Mouse (Mus musculus) neutrophil, adult 5-6 weeks (primary cell): ENCODE results near the gene Ccdc50. TPM values are rescaled to one million over a fixed set of nuclear protein-coding genes. Genes with fewer than 3 reads are reported as not detected.

Source experiments
- ATAC-seq: fragments of 151-379, 151-347 bp; 2 replicates; pipeline ENCODE4 v1.8.0; 2017; ENCODE audit warnings: mild to moderate bottlenecking, moderate TSS enrichment; ENCODE audit not compliant: insufficient number of reproducible peaks, poor library complexity, low FRiP score, severe bottlenecking; ENCODE audit errors: extremely low read depth
- total RNA-seq: library from RNA; stranded (forward); fragments of 200-1000 nt; gene quantifications from 2 replicates; pipeline ENCODE4 v1.2.3, GENCODE M21; 2017

Gene Ccdc50
- total RNA-seq, 1 experiment from 2014 or later: 156 TPM

DNA sequence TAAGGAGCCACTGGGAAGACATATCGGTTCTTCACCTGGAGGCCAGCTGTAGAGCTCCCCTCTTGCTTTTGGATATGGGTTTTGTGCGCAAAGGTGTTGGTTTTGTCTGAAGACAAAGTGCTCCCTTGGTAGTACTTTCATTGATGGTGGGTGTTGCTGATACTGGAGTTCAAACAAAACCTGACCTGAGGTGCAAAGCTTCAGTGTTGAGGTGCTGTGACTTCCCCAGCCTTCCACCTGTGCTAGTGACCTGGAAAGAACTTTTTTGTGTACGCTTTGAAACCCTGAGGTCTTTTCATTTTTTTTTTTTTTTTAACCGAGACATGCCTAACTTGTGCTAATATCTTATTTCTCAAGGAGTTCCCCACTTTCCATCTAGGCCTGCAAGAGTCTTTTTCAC is 1.6 kb downstream of the Ccdc50 start:
- no peak for ATAC-seq

DNA sequence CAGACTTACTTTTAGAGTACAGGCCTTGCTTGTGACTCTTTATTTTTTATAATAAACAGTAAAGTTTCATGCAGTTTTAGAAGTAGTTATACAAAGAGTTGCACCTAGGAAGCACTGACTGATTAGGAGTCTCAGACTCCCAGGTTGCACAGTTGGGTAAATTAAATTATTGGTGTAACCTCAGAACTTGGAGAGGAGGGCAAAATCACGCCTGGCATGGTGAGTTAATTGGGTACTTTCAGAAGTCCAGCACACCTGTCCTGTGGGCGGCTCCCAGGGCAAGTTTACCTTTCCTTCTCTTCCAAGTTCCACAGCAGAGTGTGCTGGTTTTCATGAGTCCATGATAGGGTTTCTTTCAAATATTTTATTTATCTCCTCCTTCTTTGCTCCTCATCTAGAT is 3.2 kb downstream of the Ccdc50 start:
- ATAC-seq: no peak

DNA sequence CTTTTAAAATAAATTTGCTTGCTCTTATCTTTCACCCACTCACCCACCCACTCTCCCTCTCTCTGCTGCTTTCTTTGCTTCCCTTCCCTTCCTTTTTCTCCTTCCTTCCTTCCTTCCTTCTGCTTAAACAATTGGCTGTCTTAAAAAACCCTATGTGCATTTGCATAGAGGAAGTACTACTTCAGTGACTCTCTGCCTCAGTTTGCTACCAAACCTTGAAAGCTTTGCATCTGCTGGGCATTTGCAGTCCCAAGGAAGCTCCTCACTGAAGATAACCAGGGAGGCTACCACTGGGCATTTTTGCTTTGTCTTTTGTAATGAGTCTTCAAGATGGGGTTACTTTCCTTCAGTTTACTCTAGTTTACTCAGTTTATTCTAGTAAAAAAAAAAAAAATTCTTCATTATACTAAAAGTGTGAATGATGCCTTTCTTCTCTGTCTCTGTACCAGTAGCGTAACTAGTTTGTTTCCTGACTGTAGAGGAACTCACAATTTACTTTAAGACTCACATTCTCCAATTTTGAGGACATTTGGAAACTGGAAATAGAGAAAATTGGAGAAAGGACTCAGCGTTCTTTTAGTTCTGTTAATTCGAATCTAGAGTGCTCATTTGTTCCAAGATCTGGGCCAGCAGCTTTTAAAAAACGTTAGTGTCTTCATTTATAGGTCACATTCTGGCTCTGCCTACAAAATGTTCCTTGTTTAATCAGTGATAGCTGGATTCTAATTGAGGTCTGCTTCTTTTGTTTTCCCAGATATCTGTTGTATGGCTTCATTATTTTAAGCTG is 6.8 kb downstream of the Ccdc50 start:
- ATAC-seq: peak; percentile 47; the same call in 1 of the 2 replicates

DNA sequence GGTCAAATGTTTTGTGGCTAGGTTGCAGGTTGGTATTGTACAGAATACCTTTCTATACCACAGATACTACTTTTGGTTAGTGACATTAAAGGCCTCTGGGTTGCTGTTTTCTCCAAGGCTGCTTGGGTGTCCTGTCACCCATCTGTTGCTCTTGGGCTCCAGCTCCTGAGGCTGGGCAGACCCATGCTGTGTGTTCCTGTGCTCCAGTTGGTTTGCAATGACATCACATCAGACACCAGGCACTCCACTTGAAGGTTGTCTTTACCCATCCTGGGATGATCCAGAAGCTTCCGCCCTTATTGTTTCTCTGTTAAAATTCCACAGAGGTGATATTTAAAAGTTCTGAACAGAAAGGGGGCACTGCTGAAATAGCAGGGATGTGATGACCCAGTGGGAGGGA is 8.3 kb downstream of the Ccdc50 start:
- no peak for ATAC-seq

DNA sequence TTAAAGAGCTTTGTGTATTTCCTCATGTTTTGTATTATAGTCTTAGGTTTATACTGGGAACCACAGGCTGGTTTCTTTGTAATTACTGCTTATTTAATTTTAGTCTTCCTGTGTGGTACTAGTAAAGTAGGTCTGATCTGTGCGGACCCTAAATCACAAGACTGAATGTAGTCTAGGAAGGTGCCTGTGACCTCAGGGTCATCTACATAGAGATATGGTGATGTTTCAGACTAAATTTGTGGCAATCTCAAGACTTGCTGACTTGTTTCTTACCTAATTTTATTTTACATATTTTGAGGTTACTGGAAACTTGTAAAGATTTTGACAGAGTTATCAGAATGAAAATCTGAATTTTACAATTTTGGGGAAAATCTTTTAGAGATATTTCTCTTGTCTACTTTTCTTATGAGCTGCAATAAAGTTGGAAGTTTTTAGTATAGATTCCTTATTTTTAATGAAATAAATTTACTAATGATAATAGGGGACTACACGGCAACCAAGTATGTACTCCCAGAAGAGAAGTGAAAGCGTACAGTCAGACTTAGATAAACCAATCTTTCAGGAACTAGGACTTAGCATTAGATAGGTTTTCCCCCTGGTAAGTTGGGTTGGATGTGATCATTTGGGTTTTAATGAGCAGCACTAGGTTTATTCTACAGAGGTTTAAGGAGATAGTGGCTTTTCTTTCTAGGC is 10.5 kb downstream of the Ccdc50 start:
- ATAC-seq: peak; percentile 28; the same call in 1 of the 2 replicates

DNA sequence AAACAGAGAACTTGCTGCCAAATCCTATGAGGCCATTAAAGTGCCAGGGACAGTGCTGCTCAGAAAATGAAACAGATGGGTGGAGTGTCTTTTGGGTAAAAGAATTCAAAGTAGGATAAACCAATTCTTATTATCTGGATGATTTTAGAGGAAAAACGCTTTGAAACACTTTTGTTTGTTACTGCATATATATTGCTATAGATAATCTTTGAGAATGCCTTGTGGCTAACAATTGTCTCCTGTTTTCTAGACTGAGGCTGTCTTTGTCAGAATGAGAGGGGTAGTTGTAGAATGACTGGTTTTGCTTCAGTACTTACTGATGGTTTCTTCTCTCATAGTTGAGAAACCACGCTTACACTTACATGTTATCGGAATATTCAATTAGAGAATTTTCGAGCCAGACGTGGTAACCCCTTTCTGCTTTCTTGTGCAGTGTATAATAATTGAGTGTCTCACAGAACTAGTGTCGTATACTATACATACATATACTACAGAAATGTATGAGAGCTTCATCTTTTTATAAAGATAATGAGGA is 11.1 kb downstream of the Ccdc50 start:
- no peak for ATAC-seq

DNA sequence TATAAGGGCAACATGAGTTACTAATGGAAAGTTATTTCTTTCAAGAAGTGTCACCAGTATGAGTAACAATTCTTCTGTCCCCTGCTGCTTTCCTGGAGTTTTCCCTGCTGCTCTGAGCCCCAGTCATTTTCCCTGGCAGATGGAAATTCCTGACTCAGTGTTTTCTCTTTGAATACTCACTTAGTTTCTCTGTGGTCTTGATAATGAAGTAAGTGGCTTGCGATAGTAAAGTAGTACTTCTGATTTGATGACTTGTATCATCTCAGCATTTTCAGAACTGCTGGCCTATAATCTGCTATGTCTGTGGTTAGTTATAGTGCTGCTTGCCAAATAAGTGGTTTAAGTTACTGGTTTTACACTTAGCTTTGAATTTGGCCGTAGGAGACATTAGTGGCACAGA is 12.9 kb downstream of the Ccdc50 start:
- no peak for ATAC-seq

DNA sequence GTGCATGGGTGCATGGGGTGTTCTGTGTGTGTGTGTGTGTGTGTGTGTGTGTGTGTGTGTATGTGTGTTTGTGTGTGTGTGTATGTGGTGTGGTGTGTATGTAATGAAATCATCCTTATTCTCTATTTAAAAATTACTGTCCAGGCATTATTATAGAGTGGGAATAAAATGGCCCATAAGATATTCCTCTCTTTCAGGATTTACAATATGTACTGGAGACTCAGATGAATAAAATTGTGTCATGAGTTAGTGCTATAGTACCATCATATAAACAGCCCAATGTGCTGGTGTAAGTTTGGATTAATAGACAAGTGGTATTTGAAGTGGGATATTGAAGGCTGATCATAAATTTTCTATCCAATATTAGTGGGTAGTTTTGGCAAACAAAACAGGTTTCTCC is 15.4 kb downstream of the Ccdc50 start:
- no peak for ATAC-seq

DNA sequence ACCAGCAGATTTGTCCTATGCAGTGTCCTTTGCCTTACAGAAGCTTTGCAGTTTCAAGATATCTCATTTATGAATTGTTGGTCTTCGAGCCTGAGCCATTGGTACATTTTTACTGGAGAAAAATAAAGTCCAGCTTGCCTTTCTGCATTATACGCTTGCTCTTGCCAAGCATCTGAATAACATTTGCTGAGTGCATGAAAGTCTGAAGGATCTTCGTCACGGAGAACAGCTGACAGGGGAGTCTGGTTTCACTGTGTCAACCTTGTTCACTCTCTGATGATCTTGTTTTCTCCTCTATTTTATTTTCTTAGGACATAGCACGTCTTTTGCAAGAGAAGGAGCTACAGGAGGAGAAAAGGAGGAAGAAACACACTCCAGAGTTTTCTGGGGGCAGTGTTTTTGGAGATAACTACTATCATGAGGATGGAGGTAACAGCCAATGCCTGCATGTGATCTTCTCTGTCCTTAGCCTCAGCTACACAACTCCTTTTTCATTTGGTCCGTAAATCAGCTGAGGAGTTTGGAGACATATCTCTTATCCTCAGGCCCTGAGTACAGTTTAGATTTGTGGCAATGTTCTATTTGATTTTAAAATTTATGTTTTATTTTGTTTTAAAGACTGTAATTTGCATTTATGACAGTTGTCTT is 28.4 kb downstream of the Ccdc50 start:
- ATAC-seq: no peak

DNA sequence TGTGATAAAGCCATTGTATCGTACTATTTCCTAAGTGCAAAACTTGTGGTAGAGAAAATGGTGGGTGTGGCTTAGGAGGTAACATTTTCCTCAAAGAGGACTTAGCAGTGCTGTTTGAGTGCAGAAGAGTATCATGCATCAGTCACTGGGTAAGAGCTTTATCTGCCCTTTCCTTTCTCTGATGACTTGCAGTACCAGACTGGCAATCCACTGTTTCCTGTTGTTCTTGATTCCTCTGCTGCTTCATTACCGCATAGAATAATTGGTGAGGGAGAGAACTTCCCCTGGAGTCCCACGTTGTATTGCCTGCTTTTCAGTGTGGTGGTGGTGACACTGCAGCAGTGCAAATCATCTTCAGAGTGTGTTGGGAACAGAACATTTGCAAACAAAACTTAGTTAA is 29.0 kb downstream of the Ccdc50 start:
- no peak for ATAC-seq

DNA sequence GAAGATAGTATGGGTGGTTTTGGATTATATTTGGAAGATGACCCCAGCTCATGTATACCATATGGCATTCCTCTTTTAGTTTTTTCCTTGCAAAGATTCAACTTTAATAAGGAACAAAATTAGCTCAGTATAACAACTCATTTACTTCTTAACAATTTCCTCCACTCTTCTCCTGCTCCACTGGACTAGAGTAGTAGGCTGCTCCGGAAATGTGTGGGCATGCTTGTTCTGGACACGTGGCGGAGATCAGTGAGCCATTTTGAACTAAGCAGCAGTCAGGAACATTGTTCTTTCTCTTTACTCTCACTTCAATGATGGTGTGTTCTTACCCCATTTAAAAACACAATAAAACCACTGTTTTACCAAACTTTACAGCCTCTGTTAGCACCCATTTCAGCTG is 32.3 kb downstream of the Ccdc50 start:
- no peak for ATAC-seq

DNA sequence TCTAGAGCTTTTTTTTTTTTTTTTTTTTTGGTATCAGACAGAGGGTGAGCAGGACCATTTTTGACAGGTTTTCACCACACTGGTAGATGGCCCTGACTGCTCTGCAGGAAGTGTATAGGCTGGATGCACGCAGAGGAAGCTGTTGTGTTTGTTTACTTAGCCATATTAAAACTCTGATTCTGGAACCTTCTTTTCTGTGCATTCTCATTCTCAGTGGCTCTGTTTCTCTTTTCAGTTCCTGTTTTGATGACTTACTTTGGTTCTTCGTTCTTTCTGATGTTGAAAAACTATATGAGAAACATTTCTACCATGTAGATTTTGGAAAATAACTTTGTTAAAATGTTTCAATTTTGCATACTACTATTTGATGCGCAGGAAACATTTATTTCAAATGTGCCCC is 46.4 kb downstream of the Ccdc50 start:
- ATAC-seq: peak; percentile 36; the same call in 1 of the 2 replicates

DNA sequence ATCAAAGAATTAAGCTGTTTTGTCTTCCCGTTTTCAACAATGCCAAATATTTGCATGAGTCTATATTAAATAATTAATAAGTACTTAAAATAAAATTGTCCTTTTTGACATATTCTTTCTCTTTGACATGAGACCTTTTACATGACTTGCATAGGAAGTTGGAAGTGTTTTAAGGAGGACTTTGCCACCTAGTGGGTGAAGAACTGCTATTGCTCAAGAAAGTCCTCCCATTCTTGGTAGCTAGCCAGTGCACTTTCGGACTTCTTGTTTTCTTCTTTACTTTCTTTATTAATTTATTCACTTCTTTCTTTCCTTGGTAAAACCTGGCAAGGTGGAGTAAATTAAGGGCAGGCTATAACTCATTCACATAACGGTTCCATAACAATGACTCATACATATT is 55.3 kb downstream of the Ccdc50 start:
- 0 out of 2 replicates have a peak, but pooled peaks have one; percentile 41 for ATAC-seq

DNA sequence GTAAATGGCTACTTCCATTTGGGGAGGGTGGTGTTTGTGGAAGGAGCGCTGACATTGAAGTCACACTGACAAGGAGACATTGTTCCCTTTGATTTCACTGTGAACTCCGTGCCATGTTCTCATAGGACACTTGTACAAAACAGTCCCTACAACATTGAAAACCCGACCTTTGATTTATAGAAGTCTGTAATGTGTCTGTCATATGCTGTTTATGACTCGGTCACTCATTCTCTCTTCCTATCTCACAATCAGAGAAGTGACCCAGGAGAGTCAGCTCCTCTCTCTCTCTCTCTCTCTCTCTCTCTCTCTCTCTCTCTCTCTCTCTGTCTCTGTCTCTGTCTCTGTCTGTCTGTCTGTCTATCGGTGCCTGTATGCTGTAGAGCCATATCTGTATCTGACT is 60.7 kb downstream of the Ccdc50 start:
- ATAC-seq: no peak

DNA sequence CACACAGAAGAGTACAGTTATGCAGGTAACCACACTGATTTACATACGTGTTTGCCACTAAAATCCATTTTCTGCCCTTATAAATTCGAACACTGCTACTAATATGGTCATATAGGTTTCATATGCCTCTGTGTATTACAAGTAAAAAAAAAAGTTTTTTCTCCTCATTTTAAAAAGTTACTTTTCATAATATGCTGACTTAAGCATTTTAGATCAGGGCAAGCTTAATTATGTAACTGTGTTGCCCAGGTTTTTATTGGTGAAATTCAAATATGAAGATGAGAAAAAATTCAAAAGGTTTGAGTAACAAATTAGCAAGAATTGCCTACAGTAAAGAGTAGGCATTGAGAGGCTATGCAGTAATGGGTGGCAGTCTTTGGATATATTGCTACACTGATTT is 62.0 kb downstream of the Ccdc50 start:
- no peak for ATAC-seq

DNA sequence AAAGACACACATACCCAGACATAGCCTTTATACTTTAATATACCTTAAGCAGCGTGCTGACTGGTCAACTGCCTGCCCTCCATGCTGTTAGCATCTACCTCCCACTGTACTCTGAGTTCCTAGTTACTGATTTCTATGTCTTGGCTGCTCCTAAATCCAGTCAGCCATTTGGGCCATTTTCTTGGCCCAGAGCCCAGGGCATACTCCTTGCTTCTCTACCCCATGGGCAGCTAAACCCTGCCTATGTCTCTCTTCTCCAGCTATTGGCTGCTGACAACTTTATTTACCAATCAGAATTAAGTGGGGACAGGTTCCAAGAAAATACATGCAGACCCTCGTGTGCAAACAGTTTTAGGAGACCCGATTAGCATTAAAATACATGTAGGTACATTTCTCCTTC is 64.7 kb downstream of the Ccdc50 start:
- no peak for ATAC-seq

DNA sequence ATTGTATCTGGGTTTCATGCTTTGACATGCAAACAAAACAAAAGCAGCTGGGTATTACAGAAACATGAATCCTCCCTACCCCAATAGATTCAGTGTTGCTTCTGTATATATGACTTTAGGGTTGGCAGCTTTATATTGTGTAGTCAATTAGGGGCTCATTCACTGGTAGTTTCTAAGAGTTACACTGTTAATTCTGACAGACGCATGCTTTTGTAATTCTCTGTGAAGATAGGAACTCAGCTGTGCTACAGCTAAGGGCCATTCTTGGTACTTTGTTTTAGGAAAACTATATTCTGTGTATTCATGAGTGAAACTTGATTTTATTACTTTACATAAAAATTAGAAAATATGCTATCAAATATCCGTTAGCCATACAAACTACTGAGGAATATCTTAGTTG is 65.2 kb downstream of the Ccdc50 start:
- ATAC-seq: no peak

DNA sequence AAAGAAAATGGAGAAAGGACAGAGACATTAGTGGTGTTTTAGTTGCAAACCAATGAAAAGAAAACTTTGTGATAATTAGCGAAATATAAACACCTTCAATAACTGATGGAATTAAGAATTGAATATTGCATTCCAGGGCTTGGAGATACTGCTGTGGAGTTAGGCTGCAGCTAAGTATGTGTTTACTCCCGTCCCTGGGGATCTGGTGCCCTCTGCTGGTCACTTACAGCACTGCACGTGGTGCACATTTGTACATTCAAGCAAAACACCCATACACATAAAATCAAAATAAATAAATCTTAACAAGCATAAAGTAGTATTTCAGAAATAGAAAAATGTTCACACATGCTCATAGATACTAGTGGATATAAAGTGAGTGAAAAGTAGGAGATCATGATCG is 68.6 kb downstream of the Ccdc50 start:
- ATAC-seq: peak; percentile 85; the same call in 1 of the 2 replicates

DNA sequence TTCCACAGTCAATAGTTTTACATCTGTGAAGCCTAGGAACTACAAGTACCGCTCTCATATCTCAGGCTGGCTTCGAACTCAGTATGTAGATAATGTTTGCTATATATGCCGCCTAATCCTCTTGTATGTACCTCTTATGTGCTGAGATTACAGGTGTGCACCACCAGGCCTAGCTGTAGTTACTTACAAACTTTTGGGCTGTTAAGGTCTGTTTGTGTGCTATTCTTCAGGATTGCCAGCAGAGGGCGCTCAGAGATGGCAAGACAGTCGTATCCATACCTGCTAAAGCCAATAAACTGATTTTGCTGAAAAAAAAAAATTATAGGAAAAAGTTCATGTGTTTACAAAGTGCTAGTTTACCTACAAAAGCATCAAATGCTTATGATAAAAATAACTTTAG is 80.1 kb downstream of the Ccdc50 start:
- 0 out of 2 replicates have a peak, but pooled peaks have one; percentile 33 for ATAC-seq

DNA sequence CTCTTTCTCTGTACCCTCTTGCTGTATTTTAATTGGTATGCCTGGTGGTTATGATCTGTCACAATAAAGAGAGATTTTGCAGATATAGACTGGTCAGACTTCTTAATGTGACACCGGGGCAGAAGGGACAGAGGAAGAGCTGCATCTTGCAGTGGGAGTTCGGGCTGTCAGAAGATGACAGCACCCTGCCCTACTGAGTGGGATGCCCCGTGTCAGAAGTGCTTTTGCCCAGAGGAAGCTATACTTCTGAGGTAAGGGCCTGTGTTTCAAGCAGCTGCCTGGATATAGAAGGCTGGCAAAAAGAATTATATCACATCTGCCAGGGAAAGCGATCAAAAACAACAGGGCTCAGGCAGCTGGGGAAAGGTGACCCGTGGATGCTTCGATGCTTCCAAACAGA is 82.7 kb downstream of the Ccdc50 start:
- no peak for ATAC-seq
